Mouse (Mus musculus) MEL (cell line): Measurements from ENCODE around the gene Ube3a.

ENCODE experiments used
- CTCF ChIP-seq, 3 experiments: IDR thresholded peaks in 2 of 3; conservative IDR thresholded peaks in 1 of 3; 2 replicates each; pipeline ENCODE4 v1.5.1; 2011 to 2012; ENCODE audit warnings: low read length in 3 of 3, low read depth in 2 of 3, mild to moderate bottlenecking in 2 of 3, improper control_type of control experiment in 1 of 3, inconsistent platforms in 1 of 3, mixed read lengths in 1 of 3, moderate library complexity in 1 of 3; ENCODE audit not compliant: control insufficient read depth in 1 of 3, insufficient read depth in 1 of 3, poor library complexity in 1 of 3, severe bottlenecking in 1 of 3
- ETS1 ChIP-seq: IDR thresholded peaks from 2 replicates; pipeline ENCODE4 v1.6.1; 2012; ENCODE audit warnings: low read depth, mild to moderate bottlenecking, inconsistent platforms, low read length, improper control_type of control experiment, moderate library complexity
- MAX ChIP-seq: IDR thresholded peaks from 2 replicates; pipeline ENCODE4 v1.6.1; 2011; ENCODE audit warnings: low read length, improper control_type of control experiment
- MYC ChIP-seq: IDR thresholded peaks from 2 replicates; pipeline ENCODE4 v1.6.1; 2011; ENCODE audit warnings: low read depth, mild to moderate bottlenecking, low read length, improper control_type of control experiment, moderate library complexity
- USF1 ChIP-seq: IDR thresholded peaks from 2 replicates; pipeline ENCODE4 v1.6.1; 2014; ENCODE audit warnings: low read depth, mild to moderate bottlenecking, inconsistent platforms, low read length, improper control_type of control experiment, moderate library complexity

GRCm38 (mm10) chr7:59221244-59221643, 7.3 kb upstream of the Ube3a start:
- TF ChIP-seq CTCF (IDR thresholded peaks at IDR 0.05 in 2 of 3, conservative IDR thresholded peaks at IDR 0.05 in 1 of 3; ENCODE audit: control insufficient read depth in 1 of 3, insufficient read depth in 1 of 3, low read depth in 2 of 3, low read length in 3 of 3, poor library complexity in 1 of 3, severe bottlenecking in 1 of 3) (no peak), MYC (no peak), ETS1 (no peak), MAX (no peak), USF1 (no peak)
